Mouse (Mus musculus) heart, embryonic 11.5 days (tissue): ENCODE measurements at regions not wholly inside any gene's neighbourhood (a gene's known extent, or its start where the extent isn't known, plus 50 kb on each side); places are given as distances from the start of the nearest gene placed in this dataset.

Source experiments
- ATAC-seq: fragments of 200-750 bp; cut with Nextera tagmentation; replicated peaks from 2 replicates; pipeline ENCODE4 v1.8.0; 2017; ENCODE audit warnings: moderate library complexity; ENCODE audit not compliant: insufficient number of reproducible peaks, low FRiP score, low TSS enrichment
- H3K27ac ChIP-seq: fragments of 300-500 bp; sonication (generic); 2 replicates; pipeline ENCODE4 v1.5.1; 2014; ENCODE audit warnings: mild to moderate bottlenecking, low read depth, low read length
- H3K27me3 ChIP-seq: fragments of 300-500 bp; sonication (generic); 2 replicates; pipeline ENCODE4 v1.6.1; 2014; ENCODE audit warnings: mild to moderate bottlenecking, low read length, mixed read lengths; ENCODE audit not compliant: control insufficient read depth, insufficient read depth
- H3K36me3 ChIP-seq: fragments of 300-500 bp; sonication (generic); 2 replicates; pipeline ENCODE4 v1.6.1; 2014; ENCODE audit warnings: mild to moderate bottlenecking, low read length, moderate library complexity, mixed read lengths; ENCODE audit not compliant: control insufficient read depth, insufficient read depth
- H3K4me1 ChIP-seq: fragments of 300-500 bp; sonication (generic); 2 replicates; pipeline ENCODE4 v1.6.1; 2014; ENCODE audit warnings: low read length; ENCODE audit not compliant: control insufficient read depth, insufficient read depth
- H3K4me2 ChIP-seq: fragments of 300-500 bp; sonication (generic); 2 replicates; pipeline ENCODE4 v1.6.1; 2014; ENCODE audit warnings: mild to moderate bottlenecking, moderate library complexity
- H3K4me3 ChIP-seq: fragments of 300-500 bp; sonication (generic); 2 replicates; pipeline ENCODE4 v1.5.1; 2014; ENCODE audit warnings: low read depth, low read length
- H3K9ac ChIP-seq: fragments of 300-500 bp; sonication (generic); 2 replicates; pipeline ENCODE4 v1.6.1; 2014; ENCODE audit warnings: mild to moderate bottlenecking, low read depth, low read length, moderate library complexity
- H3K9me3 ChIP-seq: fragments of 300-500 bp; sonication (generic); replicated peaks from 2 replicates; pipeline ENCODE4 v1.6.1; 2016; ENCODE audit warnings: low read length; ENCODE audit not compliant: control insufficient read depth
- WGBS: fragments of 180-500 bp; shearing (Covaris S2); extraction: QIAGEN DNeasy Blood & Tissue Kit; methylation state at CpG from one replicate; pipeline ENCODE4 v1.1.7; 2014; ENCODE audit not compliant: insufficient replicate concordance; 5-methylcytosine and 5-hydroxymethylcytosine counted together

DNA sequence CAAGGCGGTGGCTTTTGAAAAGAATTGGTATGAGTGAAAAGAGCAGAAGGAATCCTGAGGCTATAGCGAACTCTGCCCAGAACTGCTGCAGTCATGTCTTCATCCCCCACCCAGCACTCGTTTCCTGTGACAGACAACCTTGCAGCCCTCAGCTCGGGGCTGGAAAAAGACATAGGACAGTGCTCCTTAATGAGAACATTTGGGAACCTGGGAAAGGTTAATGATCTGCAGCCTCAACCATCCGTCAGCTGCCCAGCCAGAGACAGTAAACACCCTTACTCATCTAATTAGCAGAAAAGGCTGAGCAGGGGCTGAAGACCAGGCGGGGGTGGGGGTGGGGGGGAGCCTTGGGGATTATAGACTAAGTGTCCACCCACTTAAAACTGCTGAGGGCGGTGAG lies 76.3 kb upstream of the Arhgap36 start:
- 44% methylated on average over 7 of the region's 7 CpGs for WGBS
- Histone ChIP-seq H3K27me3 (no peaks in the 10 kb centered on the region), H3K9ac (no peak overlapping the region), H3K9me3 (no peaks in the 10 kb centered on the region), H3K4me3 (no peak overlapping the region), H3K4me2 (no peak overlapping the region), H3K4me1 (no peaks in the 10 kb centered on the region), H3K27ac (no peak overlapping the region), H3K36me3 (no peaks in the 10 kb centered on the region)
- ATAC-seq, result no peak

DNA sequence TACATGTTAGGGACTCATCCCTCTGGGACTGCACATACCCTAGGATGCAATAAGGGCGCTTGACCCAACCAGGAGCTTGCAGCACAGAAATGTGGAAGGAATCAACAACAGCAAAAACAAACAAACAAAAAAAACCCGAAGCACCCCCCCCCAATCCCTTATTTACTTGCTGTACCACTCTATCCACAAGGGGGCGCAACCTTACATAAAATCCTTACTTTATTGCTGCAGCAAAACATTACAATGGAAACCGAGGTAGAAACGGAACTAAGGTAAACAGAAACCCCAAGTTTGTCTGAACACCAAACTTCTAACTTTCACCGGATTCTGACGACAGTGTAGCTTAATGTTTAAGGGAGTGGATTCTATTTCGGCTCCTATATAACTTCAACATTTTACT lies 86.7 kb upstream of the Arhgap36 start:
- no peak for ATAC-seq
- no peaks in the 10 kb centered on the region for H3K9me3 ChIP-seq

DNA sequence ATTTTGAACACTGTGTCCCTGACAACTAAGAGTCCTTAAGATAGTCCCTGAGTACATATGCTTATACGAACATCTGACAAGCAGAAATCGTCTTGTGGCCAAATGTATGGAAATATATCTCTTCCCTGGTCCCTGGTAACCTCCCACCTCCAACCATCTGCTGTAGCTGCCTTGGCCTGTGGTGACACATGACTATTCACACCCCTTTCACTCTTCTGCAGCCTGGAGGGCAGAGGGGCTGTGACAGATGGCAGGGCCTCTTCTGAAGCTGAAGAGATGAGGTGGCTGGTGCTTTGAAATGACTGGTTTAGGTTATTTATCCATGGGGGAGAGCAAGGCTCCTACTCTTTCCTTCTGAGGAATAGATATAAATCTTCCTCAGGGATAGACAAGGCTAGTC lies 82.3 kb upstream of the Enox2 start:
- ATAC-seq, result no peak
- Histone ChIP-seq H3K9ac (no peak overlapping the region), H3K27ac (no peak overlapping the region), H3K9me3 (no peaks in the 10 kb centered on the region), H3K4me2 (no peak overlapping the region), H3K4me3 (no peak overlapping the region), H3K27me3 (no peaks in the 10 kb centered on the region), H3K36me3 (no peaks in the 10 kb centered on the region), H3K4me1 (no peaks in the 10 kb centered on the region)
- WGBS, result 55% methylated on average over 2 of the region's 2 CpGs

More for the DNA sequence above, 86.7 kb upstream of the Arhgap36 start:
- 24% methylated on average over 8 of the region's 8 CpGs for WGBS
- H3K4me3 ChIP-seq, result no peak overlapping the region
- H3K4me2 ChIP-seq, result peak overlapping the region; percentile 40
- H3K36me3 ChIP-seq, result no peaks in the 10 kb centered on the region
- no peaks in the 10 kb centered on the region for H3K27me3 ChIP-seq
- no peaks in the 10 kb centered on the region for H3K4me1 ChIP-seq
- H3K9ac ChIP-seq, result no peak overlapping the region
- no peak overlapping the region for H3K27ac ChIP-seq

DNA sequence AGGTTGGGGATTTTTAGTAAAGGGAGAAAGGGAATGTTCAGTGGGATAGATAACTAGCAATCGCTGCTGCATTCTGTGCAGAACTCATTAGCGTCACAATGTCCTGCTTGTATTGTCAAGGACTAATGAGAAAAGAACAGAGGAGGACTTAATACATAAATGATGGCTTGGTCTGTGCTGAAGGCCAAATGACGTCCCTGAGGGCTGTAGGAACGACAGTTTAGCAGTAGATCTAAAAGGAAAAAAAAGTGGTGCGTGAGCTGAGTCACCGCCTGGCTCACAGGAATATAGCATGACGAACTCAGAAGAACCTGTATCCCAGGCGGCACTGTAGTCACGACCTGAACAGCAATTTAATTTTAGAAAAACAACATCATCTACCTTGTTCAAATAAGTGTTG lies 81.3 kb upstream of the Enox2 start:
- Histone ChIP-seq H3K4me3 (no peak overlapping the region), H3K27me3 (no peaks in the 10 kb centered on the region), H3K27ac (no peak overlapping the region), H3K9me3 (no peaks in the 10 kb centered on the region), H3K4me2 (no peak overlapping the region), H3K36me3 (no peaks in the 10 kb centered on the region), H3K9ac (no peak overlapping the region), H3K4me1 (no peaks in the 10 kb centered on the region)
- no peak for ATAC-seq
- 74% methylated on average over 9 of the region's 9 CpGs for WGBS

DNA sequence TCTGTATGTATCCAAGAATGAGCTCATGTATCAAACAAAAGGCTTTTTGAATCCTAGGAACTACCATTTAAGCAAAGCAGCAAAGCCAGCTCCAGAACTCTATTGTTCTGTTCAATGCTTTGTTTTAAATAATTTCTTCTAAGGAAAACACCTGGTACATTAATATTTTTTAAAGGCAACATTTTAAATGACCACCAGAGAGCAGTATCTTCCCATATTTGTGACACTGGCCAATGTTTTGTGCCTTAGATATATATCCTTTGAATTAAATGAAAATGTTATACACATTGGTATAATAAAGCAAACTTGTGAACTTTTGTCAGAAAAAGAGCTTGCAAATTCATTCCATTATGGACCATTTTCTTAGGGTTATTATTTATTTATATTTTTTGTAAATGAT lies 58.4 kb upstream of the Enox2 start:
- no peak for ATAC-seq
- Histone ChIP-seq H3K4me1 (no peaks in the 10 kb centered on the region), H3K27ac (no peak overlapping the region), H3K4me3 (no peak overlapping the region), H3K36me3 (no peaks in the 10 kb centered on the region), H3K4me2 (no peak overlapping the region), H3K27me3 (no peaks in the 10 kb centered on the region), H3K9me3 (no peaks in the 10 kb centered on the region), H3K9ac (no peak overlapping the region)
